Mouse (Mus musculus) cortical plate, adult 2 months (tissue): ENCODE results near the gene Grik4.

Experiments used
- CTCF ChIP-seq: fragments of 200-500 bp; IDR thresholded peaks from 2 replicates; pipeline ENCODE4 v1.5.1; 2011; ENCODE audit warnings: mild to moderate bottlenecking, control low read depth, low read length; ENCODE audit not compliant: insufficient read depth; ENCODE audit errors: extremely low read depth
- POLR2A ChIP-seq: fragments of 200-500 bp; IDR thresholded peaks from 2 replicates; pipeline ENCODE4 v1.6.1; 2011; ENCODE audit warnings: mild to moderate bottlenecking, low read length, control low read depth; ENCODE audit not compliant: insufficient read depth; ENCODE audit errors: extremely low read depth

GRCm38 (mm10) chr9:42674017-42674412, 270.3 kb downstream of the Grik4 start:
- TF ChIP-seq POLR2A (no peak), CTCF (no peak)
